Mouse (Mus musculus) neural tube, postnatal 0 days (tissue): ENCODE data around the gene Capns2. TPM values are rescaled to one million over a fixed set of nuclear protein-coding genes. Genes with fewer than 3 reads are reported as not detected.

Experiments used
- microRNA-seq: library from miRNA; unstranded; fragments of <30 nt; microRNA quantifications from one replicate; pipeline ENCODE4, GENCODE M21; 2016
- polyA plus RNA-seq: library from polyadenylated mRNA; unstranded; fragments of >200 nt; fragmentation: Nextera tagmentation; extraction: Ambion mirVana; gene quantifications from 2 replicates; pipeline ENCODE4 v1.2.1, GENCODE M21; 2015

Gene Capns2
- polyA plus RNA-seq = not detected in 2 replicates

GRCm38 (mm10) chr8:92901107-92901506 lies at the start of gene Capns2:
Gene Capns2 (plus strand): TSS chr8:92901407.

DNA sequence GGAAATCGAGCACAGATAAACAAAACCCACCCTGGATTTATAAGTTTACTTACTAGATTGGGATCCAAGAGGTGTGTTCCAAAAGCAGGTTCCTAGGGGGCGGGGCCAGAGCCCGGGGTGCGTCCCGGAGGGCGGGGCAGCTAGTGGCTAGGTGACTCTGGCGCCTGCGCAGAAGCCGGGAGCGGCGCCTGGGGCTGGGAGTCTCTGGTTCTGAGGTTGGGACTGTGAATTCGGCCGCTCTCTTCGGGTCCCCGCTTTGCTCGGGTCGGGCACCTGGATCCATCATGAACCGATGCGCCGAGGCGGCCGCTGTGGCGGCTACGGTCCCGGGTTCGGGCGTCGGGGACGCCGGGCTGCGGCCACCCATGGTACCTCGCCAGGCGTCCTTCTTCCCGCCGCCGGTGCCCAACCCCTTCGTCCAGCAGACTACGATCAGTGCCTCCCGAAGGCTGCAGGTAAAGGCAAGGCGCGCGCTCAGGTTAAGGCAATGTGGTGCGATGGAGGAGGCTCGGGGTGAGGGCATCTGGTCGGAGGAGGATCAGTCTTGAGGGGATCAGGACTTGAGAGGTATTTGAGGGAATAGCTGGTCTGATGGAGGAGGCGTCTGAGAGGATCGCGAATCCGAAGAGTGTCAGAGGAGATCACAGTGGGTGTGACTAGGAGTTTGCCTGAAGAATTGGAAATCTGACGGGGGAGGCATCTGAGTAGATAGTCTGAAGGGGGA lies 45.9 kb upstream of the Capns2 start, which contains the start of gene Lpcat2:
Gene Lpcat2, plus strand, starts transcription at position 169 of the 724 bp plus-strand sequence.

Small RNA genes within 50 kb of the gene (microRNA-seq; reads per million reads assigned to microRNA genes)
- gene Gm22151 = not detected

Other genes starting within 250 kb of the Capns2 start
- 0.43 and 0.49 TPM in 2 replicates for gene Irx6, start 227.1 kb upstream of the Capns2 start, polyA plus RNA-seq
- gene Mmp2, start 74.1 kb upstream of the Capns2 start, polyA plus RNA-seq = 27.3 and 29.9 TPM in 2 replicates
- gene Lpcat2, start 46.1 kb upstream of the Capns2 start, polyA plus RNA-seq = 12.9 and 15.2 TPM in 2 replicates
- 0.08 TPM in 1 of 2 replicates, not detected in the other for gene Slc6a2, start 58.7 kb downstream of the Capns2 start, polyA plus RNA-seq
- gene Ces1a, start 146.8 kb downstream of the Capns2 start, polyA plus RNA-seq = not detected in 2 replicates
- gene Ces1b, start 178.6 kb downstream of the Capns2 start, polyA plus RNA-seq = not detected in 2 replicates
- not detected in 2 replicates for gene Ces1c, start 229.9 kb downstream of the Capns2 start, polyA plus RNA-seq